Mouse (Mus musculus) central nervous system, embryonic 14 days (tissue): ENCODE measurements around the gene Lnp1. TPM values are rescaled to one million over a fixed set of nuclear protein-coding genes. Genes with fewer than 3 reads are reported as not detected.

Source experiments
- polyA plus RNA-seq: library from polyadenylated mRNA; depleted of rRNA; stranded (reverse); fragments of >200 nt; gene quantifications from 2 replicates; pipeline ENCODE4 v1.2.3, GENCODE M21; 2012; rRNA removed

Gene Lnp1
- polyA plus RNA-seq, result 0.09 TPM in 1 of 2 replicates, not detected in the other

GRCm38 (mm10) chr16:56928023-56928422 is at the start of gene Lnp1:
Gene Lnp1, minus strand, starts transcription at chr16:56928061.

GRCm38 (mm10) chr16:56885824-56886615 is 41.8 kb downstream of the Lnp1 start, which contains the start of gene Tmem45a:
Gene Tmem45a, minus strand, starts transcription at chr16:56886166.

Other genes with a start within 250 kb of the Lnp1 start
- gene Tfg, start 210.6 kb downstream of the Lnp1 start, polyA plus RNA-seq, result 112 and 117 TPM in 2 replicates
- not detected in 2 replicates for gene Adgrg7, start 132.2 kb downstream of the Lnp1 start, polyA plus RNA-seq
- gene Tmem45a, start 41.9 kb downstream of the Lnp1 start, polyA plus RNA-seq, result 2.5 and 7.6 TPM in 2 replicates
- gene Tmem45a2, start 143.3 kb upstream of the Lnp1 start, polyA plus RNA-seq, result not detected in 2 replicates
- 46.2 and 50.4 TPM in 2 replicates for gene Tomm70a, start 193.6 kb upstream of the Lnp1 start, polyA plus RNA-seq
- gene Nit2, start 239.3 kb upstream of the Lnp1 start, polyA plus RNA-seq, result 22.7 and 25.1 TPM in 2 replicates